Mouse (Mus musculus): ENCODE results near the gene 2210017I01Rik. TPM values are rescaled to one million over a fixed set of nuclear protein-coding genes. Genes with fewer than 3 reads are reported as not detected.

The 2210017I01Rik gene
- not detected for polyA plus RNA-seq (2014; fragmentation: Illumina TruSeq; extraction: RNeasy Lipid Tissue Mini Kit (QIAGEN cat#74804); ENCODE audit: low read depth, low replicate concordance)

GRCm38 (mm10) chr3:92607392-92607791 lies at the start of gene 2210017I01Rik:
Gene 2210017I01Rik (minus strand): TSS chr3:92607492.

GRCm38 (mm10) chr3:92656826-92657225 lies 49.5 kb upstream of the 2210017I01Rik start, which contains the start of gene Lce1b:
Gene Lce1b (minus strand): TSS chr3:92656926.

GRCm38 (mm10) chr3:92648207-92648606 lies 40.9 kb upstream of the 2210017I01Rik start, which contains the start of gene Lce1a1:
Gene Lce1a1 (minus strand): TSS chr3:92648307.

GRCm38 (mm10) chr3:92621560-92621959 lies 14.3 kb upstream of the 2210017I01Rik start, which contains the start of gene Lce6a:
Gene Lce6a (minus strand): TSS chr3:92621660.

GRCm38 (mm10) chr3:92588858-92589257 lies 18.4 kb downstream of the 2210017I01Rik start, which contains the start of gene Smcp:
Gene Smcp (minus strand): TSS chr3:92588997.

GRCm38 (mm10) chr3:92573449-92574041 lies 33.7 kb downstream of the 2210017I01Rik start, which contains the start of gene Ivl:
Gene Ivl (minus strand): TSS chr3:92573735.

Other genes with a start within 250 kb of the 2210017I01Rik start
- gene Sprr2f, start 242.3 kb downstream of the 2210017I01Rik start, polyA plus RNA-seq (2014; fragmentation: Illumina TruSeq; extraction: RNeasy Lipid Tissue Mini Kit (QIAGEN cat#74804); ENCODE audit: low read depth, low replicate concordance), result not detected
- gene Sprr2h, start 221.8 kb downstream of the 2210017I01Rik start, polyA plus RNA-seq (2014; fragmentation: Illumina TruSeq; extraction: RNeasy Lipid Tissue Mini Kit (QIAGEN cat#74804); ENCODE audit: low read depth, low replicate concordance), result not detected
- not detected for gene Sprr2i, start 199.5 kb downstream of the 2210017I01Rik start, polyA plus RNA-seq (2014; fragmentation: Illumina TruSeq; extraction: RNeasy Lipid Tissue Mini Kit (QIAGEN cat#74804); ENCODE audit: low read depth, low replicate concordance)
- gene Sprr2j-ps, start 189.4 kb downstream of the 2210017I01Rik start, polyA plus RNA-seq (2014; fragmentation: Illumina TruSeq; extraction: RNeasy Lipid Tissue Mini Kit (QIAGEN cat#74804); ENCODE audit: low read depth, low replicate concordance), result not detected
- 4.6 TPM for gene Gm9774, start 178.1 kb downstream of the 2210017I01Rik start, polyA plus RNA-seq (2014; fragmentation: Illumina TruSeq; extraction: RNeasy Lipid Tissue Mini Kit (QIAGEN cat#74804); ENCODE audit: low read depth, low replicate concordance)
- gene Sprr2k, start 174.9 kb downstream of the 2210017I01Rik start, polyA plus RNA-seq (2014; fragmentation: Illumina TruSeq; extraction: RNeasy Lipid Tissue Mini Kit (QIAGEN cat#74804); ENCODE audit: low read depth, low replicate concordance), result not detected
- not detected for gene Sprr1b, start 168.7 kb downstream of the 2210017I01Rik start, polyA plus RNA-seq (2014; fragmentation: Illumina TruSeq; extraction: RNeasy Lipid Tissue Mini Kit (QIAGEN cat#74804); ENCODE audit: low read depth, low replicate concordance)
- not detected for gene Sprr3, start 148.8 kb downstream of the 2210017I01Rik start, polyA plus RNA-seq (2014; fragmentation: Illumina TruSeq; extraction: RNeasy Lipid Tissue Mini Kit (QIAGEN cat#74804); ENCODE audit: low read depth, low replicate concordance)
- not detected for gene Sprr1a, start 121.6 kb downstream of the 2210017I01Rik start, polyA plus RNA-seq (2014; fragmentation: Illumina TruSeq; extraction: RNeasy Lipid Tissue Mini Kit (QIAGEN cat#74804); ENCODE audit: low read depth, low replicate concordance)
- not detected for gene Sprr4, start 107.0 kb downstream of the 2210017I01Rik start, polyA plus RNA-seq (2014; fragmentation: Illumina TruSeq; extraction: RNeasy Lipid Tissue Mini Kit (QIAGEN cat#74804); ENCODE audit: low read depth, low replicate concordance)
- gene 2310046K23Rik, start 73.0 kb downstream of the 2210017I01Rik start, polyA plus RNA-seq (2014; fragmentation: Illumina TruSeq; extraction: RNeasy Lipid Tissue Mini Kit (QIAGEN cat#74804); ENCODE audit: low read depth, low replicate concordance), result not detected
- not detected for gene Ivl, start 33.8 kb downstream of the 2210017I01Rik start, polyA plus RNA-seq (2014; fragmentation: Illumina TruSeq; extraction: RNeasy Lipid Tissue Mini Kit (QIAGEN cat#74804); ENCODE audit: low read depth, low replicate concordance)
- gene Smcp, start 18.5 kb downstream of the 2210017I01Rik start, polyA plus RNA-seq (2014; fragmentation: Illumina TruSeq; extraction: RNeasy Lipid Tissue Mini Kit (QIAGEN cat#74804); ENCODE audit: low read depth, low replicate concordance), result not detected
- gene Lce6a, start 14.2 kb upstream of the 2210017I01Rik start, polyA plus RNA-seq (2014; fragmentation: Illumina TruSeq; extraction: RNeasy Lipid Tissue Mini Kit (QIAGEN cat#74804); ENCODE audit: low read depth, low replicate concordance), result not detected
- not detected for gene Lce1a1, start 40.8 kb upstream of the 2210017I01Rik start, polyA plus RNA-seq (2014; fragmentation: Illumina TruSeq; extraction: RNeasy Lipid Tissue Mini Kit (QIAGEN cat#74804); ENCODE audit: low read depth, low replicate concordance)
- gene Lce1b, start 49.4 kb upstream of the 2210017I01Rik start, polyA plus RNA-seq (2014; fragmentation: Illumina TruSeq; extraction: RNeasy Lipid Tissue Mini Kit (QIAGEN cat#74804); ENCODE audit: low read depth, low replicate concordance), result not detected
- not detected for gene Lce1a2, start 62.8 kb upstream of the 2210017I01Rik start, polyA plus RNA-seq (2014; fragmentation: Illumina TruSeq; extraction: RNeasy Lipid Tissue Mini Kit (QIAGEN cat#74804); ENCODE audit: low read depth, low replicate concordance)
- gene Lce1c, start 71.8 kb upstream of the 2210017I01Rik start, polyA plus RNA-seq (2014; fragmentation: Illumina TruSeq; extraction: RNeasy Lipid Tissue Mini Kit (QIAGEN cat#74804); ENCODE audit: low read depth, low replicate concordance), result not detected
- not detected for gene Lce1d, start 79.7 kb upstream of the 2210017I01Rik start, polyA plus RNA-seq (2014; fragmentation: Illumina TruSeq; extraction: RNeasy Lipid Tissue Mini Kit (QIAGEN cat#74804); ENCODE audit: low read depth, low replicate concordance)
- gene Lce1e, start 101.6 kb upstream of the 2210017I01Rik start, polyA plus RNA-seq (2014; fragmentation: Illumina TruSeq; extraction: RNeasy Lipid Tissue Mini Kit (QIAGEN cat#74804); ENCODE audit: low read depth, low replicate concordance), result not detected
- not detected for gene Lce1f, start 112.9 kb upstream of the 2210017I01Rik start, polyA plus RNA-seq (2014; fragmentation: Illumina TruSeq; extraction: RNeasy Lipid Tissue Mini Kit (QIAGEN cat#74804); ENCODE audit: low read depth, low replicate concordance)
- not detected for gene Gm38119, start 131.6 kb upstream of the 2210017I01Rik start, polyA plus RNA-seq (2014; fragmentation: Illumina TruSeq; extraction: RNeasy Lipid Tissue Mini Kit (QIAGEN cat#74804); ENCODE audit: low read depth, low replicate concordance)
- gene Lce1g, start 144.8 kb upstream of the 2210017I01Rik start, polyA plus RNA-seq (2014; fragmentation: Illumina TruSeq; extraction: RNeasy Lipid Tissue Mini Kit (QIAGEN cat#74804); ENCODE audit: low read depth, low replicate concordance), result not detected
- gene Lce1h, start 157.6 kb upstream of the 2210017I01Rik start, polyA plus RNA-seq (2014; fragmentation: Illumina TruSeq; extraction: RNeasy Lipid Tissue Mini Kit (QIAGEN cat#74804); ENCODE audit: low read depth, low replicate concordance), result not detected
- gene Lce1i, start 171.4 kb upstream of the 2210017I01Rik start, polyA plus RNA-seq (2014; fragmentation: Illumina TruSeq; extraction: RNeasy Lipid Tissue Mini Kit (QIAGEN cat#74804); ENCODE audit: low read depth, low replicate concordance), result not detected
- not detected for gene Lce1j, start 183.0 kb upstream of the 2210017I01Rik start, polyA plus RNA-seq (2014; fragmentation: Illumina TruSeq; extraction: RNeasy Lipid Tissue Mini Kit (QIAGEN cat#74804); ENCODE audit: low read depth, low replicate concordance)
- not detected for gene Lce1k, start 200.4 kb upstream of the 2210017I01Rik start, polyA plus RNA-seq (2014; fragmentation: Illumina TruSeq; extraction: RNeasy Lipid Tissue Mini Kit (QIAGEN cat#74804); ENCODE audit: low read depth, low replicate concordance)
- gene Kprp, start 219.8 kb upstream of the 2210017I01Rik start, polyA plus RNA-seq (2014; fragmentation: Illumina TruSeq; extraction: RNeasy Lipid Tissue Mini Kit (QIAGEN cat#74804); ENCODE audit: low read depth, low replicate concordance), result not detected
- not detected for gene Lce1l, start 243.8 kb upstream of the 2210017I01Rik start, polyA plus RNA-seq (2014; fragmentation: Illumina TruSeq; extraction: RNeasy Lipid Tissue Mini Kit (QIAGEN cat#74804); ENCODE audit: low read depth, low replicate concordance)

Measured in heart, adult 10 weeks (tissue).